Mouse (Mus musculus): ENCODE measurements at regions not wholly inside any gene's neighbourhood (a gene's known extent, or its start where the extent isn't known, plus 50 kb on each side); places are given as distances from the start of the nearest gene placed in this dataset.

DNA sequence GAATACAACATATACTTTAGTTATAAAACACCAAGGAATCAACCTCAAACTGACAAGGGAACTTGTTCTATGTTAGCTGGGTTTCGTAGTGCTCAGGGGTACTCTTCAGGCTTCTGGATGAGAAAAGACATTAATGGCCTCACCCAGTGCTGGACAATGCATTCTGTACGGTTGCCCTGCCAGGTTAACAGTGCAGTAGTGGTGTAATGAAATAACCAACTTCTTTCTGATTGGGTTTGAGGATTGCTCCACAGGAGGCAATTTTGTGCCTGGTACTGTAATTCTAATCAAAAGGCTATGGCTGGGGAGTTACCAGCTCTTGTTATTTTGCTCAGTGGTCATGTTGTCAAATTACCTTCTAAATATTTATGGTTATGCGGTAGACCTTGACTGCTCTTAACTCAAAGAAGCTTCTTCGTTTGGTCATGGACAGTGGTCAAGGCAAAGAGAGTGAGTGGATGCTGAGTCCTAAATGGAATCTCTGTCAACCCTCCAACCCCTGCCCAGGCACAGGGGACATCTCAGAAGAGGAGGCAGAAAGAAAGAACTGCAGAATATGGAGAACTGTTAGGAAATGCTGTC lies 158.8 kb upstream of the B3gat2 start:
- DNase-seq (ENCODE audit: low spot score), result no peak

DNA sequence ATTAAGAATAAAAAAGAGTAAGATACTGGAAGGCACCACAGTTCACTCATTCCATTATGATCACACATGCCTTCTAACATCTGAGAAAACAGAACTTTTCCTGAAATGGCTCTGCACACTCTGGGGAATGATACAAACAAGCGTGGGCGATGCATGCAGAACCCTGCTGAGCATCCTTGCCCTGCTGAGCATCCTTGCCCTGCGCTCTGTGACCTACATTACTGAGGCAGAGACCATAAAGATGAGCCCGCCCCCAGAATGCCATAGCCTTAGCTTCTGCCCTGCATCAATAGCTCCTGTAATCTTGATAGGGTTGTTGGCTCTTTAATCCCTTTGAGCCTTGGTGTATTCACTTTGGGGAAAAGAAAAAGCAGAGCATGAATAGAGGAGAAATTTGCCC lies 132.2 kb upstream of the B3gat2 start:
- DNase-seq (ENCODE audit: low spot score), result no peak

GRCm38 (mm10) chr1:23645093-23645492 lies 116.5 kb upstream of the B3gat2 start:
- DNase-seq (ENCODE audit: low spot score), result no peak

- no peak for DNase-seq (ENCODE audit: low spot score)
Measured at GRCm38 (mm10) chr1:23648875-23649506, 112.6 kb upstream of the B3gat2 start.

DNA sequence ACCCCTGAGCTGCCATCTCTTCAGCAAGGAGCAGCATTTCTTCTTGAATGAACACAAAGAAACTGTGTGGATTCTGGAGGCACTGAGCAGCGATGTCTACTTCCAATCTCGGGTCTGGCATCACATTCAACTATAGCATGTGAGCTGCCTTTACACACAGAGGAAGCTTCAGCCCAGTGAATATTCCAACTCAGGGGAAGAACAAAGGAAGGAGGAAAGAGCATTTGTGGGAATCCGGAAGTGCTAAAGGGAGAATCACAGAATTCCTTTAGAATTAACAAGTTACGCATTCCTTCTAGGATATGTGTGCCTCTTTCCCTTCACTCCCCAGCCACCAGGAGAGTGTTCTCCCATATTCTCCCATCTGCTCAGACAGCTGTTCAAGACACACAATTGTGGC lies 111.7 kb upstream of the B3gat2 start:
- DNase-seq (ENCODE audit: low spot score), result no peak

DNA sequence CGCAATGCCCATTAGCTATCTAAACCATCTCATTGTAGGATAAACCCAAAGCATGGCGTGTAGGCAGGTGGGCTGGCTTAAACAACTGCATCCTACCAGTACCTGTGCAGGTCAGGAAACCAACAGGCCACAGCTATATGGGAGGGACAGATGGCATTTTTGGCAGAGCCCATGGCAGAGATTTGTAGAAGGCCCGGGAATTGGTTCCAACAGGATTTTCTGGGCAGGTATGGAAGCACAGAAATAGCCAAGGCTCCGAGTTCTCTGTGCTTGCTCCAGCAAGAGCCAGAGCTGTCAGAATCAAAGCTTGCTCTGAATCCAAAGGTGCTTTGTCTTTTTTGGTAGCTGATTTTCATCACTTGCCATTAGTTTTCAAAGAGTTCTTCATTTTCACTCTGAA lies 107.9 kb upstream of the B3gat2 start:
- no peak for DNase-seq (ENCODE audit: low spot score)

DNA sequence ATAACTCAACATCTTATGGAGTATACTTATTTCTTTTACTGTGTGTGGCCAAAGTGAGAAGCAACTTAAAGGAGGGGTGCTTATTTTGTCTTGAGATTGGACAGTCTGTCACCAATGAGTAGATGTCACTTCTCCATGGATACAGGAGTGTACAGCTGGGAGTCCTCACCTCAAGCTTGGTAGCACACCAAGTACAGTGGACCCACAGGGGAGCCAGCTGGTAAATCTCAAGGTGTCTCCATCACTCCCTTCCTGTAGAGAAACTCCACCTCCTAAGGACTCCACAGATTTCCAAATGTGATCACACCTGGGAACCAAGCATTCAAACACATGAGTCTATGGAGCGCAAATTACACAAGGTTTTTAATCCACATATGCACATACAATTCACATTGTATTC lies 105.8 kb upstream of the B3gat2 start:
- DNase-seq (ENCODE audit: low spot score), result no peak

- DNase-seq (ENCODE audit: low spot score), result no peak
Measured at GRCm38 (mm10) chr1:23656302-23656701, 105.3 kb upstream of the B3gat2 start.

- no peak for DNase-seq (ENCODE audit: low spot score)
Measured at GRCm38 (mm10) chr1:23656718-23657117, 104.8 kb upstream of the B3gat2 start.

DNA sequence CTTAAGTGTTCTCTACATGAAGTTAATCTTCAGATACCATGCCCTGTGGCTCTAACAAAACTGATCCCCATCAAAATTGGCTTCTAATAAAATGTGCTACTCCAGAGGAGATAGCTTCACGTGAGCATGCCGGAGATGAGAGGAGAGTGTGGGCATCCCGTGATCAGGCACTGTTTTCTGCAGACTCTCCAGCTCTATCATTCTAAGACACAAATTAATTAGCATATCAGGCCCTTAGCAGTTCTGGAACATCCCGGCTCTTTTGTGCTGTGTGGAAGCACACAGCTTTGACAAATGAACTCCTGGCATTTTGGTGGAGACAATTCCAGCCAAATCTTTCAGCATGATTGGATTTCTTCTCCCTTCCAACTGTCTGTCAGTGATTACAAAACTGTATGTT lies 91.0 kb upstream of the B3gat2 start:
- no peak for DNase-seq (ENCODE audit: low spot score)

- no peak for DNase-seq (ENCODE audit: low spot score)
Measured at GRCm38 (mm10) chr1:23674357-23674756, 87.2 kb upstream of the B3gat2 start.

DNA sequence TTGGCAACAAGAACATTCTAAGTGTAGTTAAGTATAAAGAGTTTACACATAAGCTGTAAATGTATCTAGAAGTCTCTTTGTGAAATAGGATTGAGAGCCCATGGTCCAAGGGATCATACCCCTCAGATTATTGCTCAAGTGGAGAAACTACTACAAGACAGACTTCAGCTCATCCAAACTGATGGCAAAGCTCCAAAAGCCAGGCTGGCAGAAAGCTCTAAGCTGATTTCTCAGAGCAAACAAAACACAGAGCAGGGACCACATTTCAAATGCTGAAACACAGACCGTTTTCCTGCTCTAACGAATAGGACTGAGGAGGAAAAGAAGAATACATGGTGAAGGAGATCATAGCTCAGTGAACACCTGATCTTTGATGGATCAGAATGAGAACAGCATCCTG lies 85.3 kb upstream of the B3gat2 start:
- no peak for DNase-seq (ENCODE audit: low spot score)

DNA sequence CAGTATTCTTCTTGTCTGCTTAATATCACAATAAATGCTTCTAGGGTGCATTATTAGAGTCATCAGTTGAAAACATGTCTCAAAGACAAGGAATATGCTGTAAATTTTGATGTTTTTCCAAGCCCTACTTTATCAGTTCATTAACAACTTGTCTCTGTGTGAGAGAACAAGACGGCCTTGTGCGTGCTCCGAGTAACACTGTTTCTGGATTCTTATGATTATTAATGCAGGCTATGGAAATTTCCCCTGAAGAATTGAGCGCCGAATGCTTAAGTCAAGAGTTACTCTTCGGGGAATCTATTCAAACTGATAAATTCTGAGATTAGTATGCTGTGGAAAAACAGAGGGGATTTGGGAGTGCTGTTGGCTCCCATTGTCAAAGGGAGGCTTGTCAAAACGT lies 72.2 kb upstream of the B3gat2 start:
- no peak for DNase-seq (ENCODE audit: low spot score)

DNA sequence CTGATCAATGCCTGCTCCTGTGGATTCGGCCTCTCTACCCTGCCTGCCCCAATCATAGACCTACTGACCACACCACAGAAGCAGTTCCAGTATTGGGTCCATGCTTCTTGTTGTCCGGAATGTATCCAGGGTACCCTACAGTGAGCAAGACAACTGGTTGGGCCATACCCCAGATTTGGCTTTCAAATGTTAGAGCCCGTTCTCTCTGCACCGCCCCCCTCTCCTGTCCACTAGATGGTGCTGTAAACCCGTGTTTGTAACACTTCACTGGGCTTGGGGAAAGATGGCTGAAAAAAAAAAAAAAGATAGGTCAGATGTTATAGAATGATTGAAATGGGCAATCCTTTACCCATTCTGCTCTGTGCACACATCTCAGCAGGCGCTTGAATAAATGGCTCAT lies 56.1 kb upstream of the B3gat2 start:
- DNase-seq (ENCODE audit: low spot score), result peak; percentile 27

GRCm38 (mm10) chr1:23706450-23706849 lies 55.1 kb upstream of the B3gat2 start:
- DNase-seq (ENCODE audit: low spot score), result no peak
